Mouse (Mus musculus): ENCODE measurements around the gene Crls1. TPM values are rescaled to one million over a fixed set of nuclear protein-coding genes. Genes with fewer than 3 reads are reported as not detected.
A peak's percentile ranks its signal among the peaks of the same experiment; 100 is the strongest.

The Crls1 gene
- total and polyA plus RNA-seq, 2 experiments, result 41.3 to 80.9 TPM

- peaks cover 38% of the 10 kb centered on the region for H3K36me3 ChIP-seq (ENCODE audit: control insufficient read depth, insufficient read depth, low read length)
- DNase-seq (ENCODE audit: extremely low read depth, low read depth, low spot score), result peak; percentile 30
- H3K9ac ChIP-seq (ENCODE audit: low read depth, low read length), result no peak overlapping the region
- H3K79me2 ChIP-seq (ENCODE audit: control insufficient read depth, insufficient read depth, low read length), result peaks cover 6% of the 10 kb centered on the region; the same call in 1 of the 2 replicates
- 60% methylated on average over 2 of the region's 2 CpGs for WGBS
- H3K27me3 ChIP-seq (ENCODE audit: control insufficient read depth, insufficient read depth, low read length), result no peaks in the 10 kb centered on the region
- H3K4me3 ChIP-seq (ENCODE audit: insufficient read depth, low read depth, low read length), result no peak overlapping the region
- H3K27ac ChIP-seq (replicated peaks; ENCODE audit: insufficient read depth, low read depth, low read length), result no peak overlapping the region
- peaks cover 6% of the 10 kb centered on the region; the same call in 1 of the 2 replicates for H3K4me1 ChIP-seq (ENCODE audit: control insufficient read depth, insufficient read depth, low read length)
- TF ChIP-seq CTCF (IDR thresholded peaks at IDR 0.05; ENCODE audit: low read depth, low read length) (no peak), POLR2A (IDR thresholded peaks at IDR 0.05; ENCODE audit: extremely low read depth, insufficient read depth, low read length) (no peak)
Measured at GRCm38 (mm10) chr2:132863325-132863724, 16.9 kb downstream of the Crls1 start.

DNA sequence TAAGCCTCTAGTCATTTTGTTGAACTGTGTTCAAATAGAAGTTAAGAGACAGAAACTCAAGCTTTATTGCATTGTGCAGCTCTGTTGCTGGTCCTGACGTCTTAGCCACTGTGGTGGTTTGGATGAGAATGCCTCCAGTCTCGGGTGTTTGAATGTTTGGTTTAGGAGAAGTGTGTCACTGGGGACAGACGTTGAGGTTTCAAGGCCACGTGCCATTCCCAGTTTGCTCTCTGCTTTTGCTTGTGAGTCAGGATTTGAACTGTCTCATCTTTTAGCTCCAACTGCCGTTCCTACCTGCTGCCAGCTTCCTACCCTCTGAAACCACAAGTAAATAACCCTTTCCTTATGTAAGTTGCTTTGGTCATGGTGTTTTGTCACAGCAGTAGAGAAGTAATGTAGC lies 21.1 kb downstream of the Crls1 start:
- TF ChIP-seq POLR2A (IDR thresholded peaks at IDR 0.05; ENCODE audit: extremely low read depth, insufficient read depth, low read length) (no peak), CTCF (IDR thresholded peaks at IDR 0.05; ENCODE audit: low read depth, low read length) (no peak)
- H3K27me3 ChIP-seq (ENCODE audit: control insufficient read depth, insufficient read depth, low read length), result no peaks in the 10 kb centered on the region
- H3K4me3 ChIP-seq (ENCODE audit: insufficient read depth, low read depth, low read length), result no peak overlapping the region
- no peaks in the 10 kb centered on the region for H3K79me2 ChIP-seq (ENCODE audit: control insufficient read depth, insufficient read depth, low read length)
- no peak overlapping the region for H3K9ac ChIP-seq (ENCODE audit: low read depth, low read length)
- peaks cover 23% of the 10 kb centered on the region for H3K36me3 ChIP-seq (ENCODE audit: control insufficient read depth, insufficient read depth, low read length)
- peak; percentile 16 for DNase-seq (ENCODE audit: extremely low read depth, low read depth, low spot score)
- peaks cover 4% of the 10 kb centered on the region; the same call in 1 of the 2 replicates for H3K4me1 ChIP-seq (ENCODE audit: control insufficient read depth, insufficient read depth, low read length)
- WGBS, result 38% methylated on average over 5 of the region's 5 CpGs
- no peak overlapping the region for H3K27ac ChIP-seq (replicated peaks; ENCODE audit: insufficient read depth, low read depth, low read length)

DNA sequence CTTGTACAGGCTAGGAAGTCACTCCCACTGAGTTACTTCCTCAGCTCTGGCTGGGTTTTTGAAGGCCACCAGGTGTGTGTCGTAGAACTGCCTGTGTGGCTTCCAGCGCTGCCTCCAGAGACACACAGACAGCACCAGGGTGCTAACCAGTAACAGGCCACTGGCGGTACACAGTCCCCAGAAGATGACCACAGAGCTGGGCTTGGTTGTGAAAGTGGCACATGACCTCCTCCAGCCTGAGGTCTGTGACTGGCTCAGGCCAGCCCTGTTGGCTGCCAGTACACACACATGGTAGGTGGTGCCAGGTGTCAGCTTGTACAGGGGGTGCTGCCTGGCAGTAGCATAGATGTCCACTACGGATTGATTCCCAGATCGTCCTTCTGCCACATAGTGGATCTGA lies 23.2 kb downstream of the Crls1 start:
- no peaks in the 10 kb centered on the region for H3K79me2 ChIP-seq (ENCODE audit: control insufficient read depth, insufficient read depth, low read length)
- H3K27me3 ChIP-seq (ENCODE audit: control insufficient read depth, insufficient read depth, low read length), result no peaks in the 10 kb centered on the region
- no peak for TF ChIP-seq POLR2A (IDR thresholded peaks at IDR 0.05; ENCODE audit: extremely low read depth, insufficient read depth, low read length)
- no peak for TF ChIP-seq CTCF (IDR thresholded peaks at IDR 0.05; ENCODE audit: low read depth, low read length)
- peaks cover 2% of the 10 kb centered on the region; the same call in 1 of the 2 replicates for H3K4me1 ChIP-seq (ENCODE audit: control insufficient read depth, insufficient read depth, low read length)
- WGBS, result 23% methylated on average over 5 of the region's 5 CpGs
- H3K4me3 ChIP-seq (ENCODE audit: insufficient read depth, low read depth, low read length), result no peak overlapping the region
- peak; percentile 93 for DNase-seq (ENCODE audit: extremely low read depth, low read depth, low spot score)
- H3K27ac ChIP-seq (replicated peaks; ENCODE audit: insufficient read depth, low read depth, low read length), result peak overlapping the region; percentile 37
- H3K36me3 ChIP-seq (ENCODE audit: control insufficient read depth, insufficient read depth, low read length), result peaks cover 15% of the 10 kb centered on the region
- H3K9ac ChIP-seq (ENCODE audit: low read depth, low read length), result no peak overlapping the region

DNA sequence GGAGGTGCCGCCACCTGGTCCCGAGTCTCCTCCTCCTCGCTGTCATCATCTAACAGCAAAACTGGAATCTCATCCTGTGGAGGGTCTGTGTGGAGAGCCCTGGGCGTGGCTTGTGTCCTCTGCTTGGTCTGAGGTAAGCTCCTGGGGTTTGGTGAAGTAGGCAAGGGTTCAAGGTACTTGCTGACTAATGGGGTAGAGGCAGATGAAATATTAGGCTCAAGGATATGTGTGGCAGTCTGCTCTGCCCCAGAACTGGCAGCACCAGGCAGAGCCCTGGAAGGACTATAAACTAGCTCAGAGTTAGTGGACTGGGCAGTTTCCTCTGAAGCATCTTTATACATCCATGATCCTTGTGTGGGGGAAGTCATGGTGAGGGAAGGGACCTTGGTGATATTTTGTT lies 23.8 kb downstream of the Crls1 start:
- peaks cover 2% of the 10 kb centered on the region; the same call in 1 of the 2 replicates for H3K4me1 ChIP-seq (ENCODE audit: control insufficient read depth, insufficient read depth, low read length)
- peak; percentile 28 for DNase-seq (ENCODE audit: extremely low read depth, low read depth, low spot score)
- TF ChIP-seq POLR2A (IDR thresholded peaks at IDR 0.05; ENCODE audit: extremely low read depth, insufficient read depth, low read length) (no peak), CTCF (IDR thresholded peaks at IDR 0.05; ENCODE audit: low read depth, low read length) (no peak)
- no peaks in the 10 kb centered on the region for H3K27me3 ChIP-seq (ENCODE audit: control insufficient read depth, insufficient read depth, low read length)
- peaks cover 11% of the 10 kb centered on the region; the same call in 1 of the 2 replicates for H3K36me3 ChIP-seq (ENCODE audit: control insufficient read depth, insufficient read depth, low read length)
- H3K4me3 ChIP-seq (ENCODE audit: insufficient read depth, low read depth, low read length), result no peak overlapping the region
- H3K27ac ChIP-seq (replicated peaks; ENCODE audit: insufficient read depth, low read depth, low read length), result no peak overlapping the region
- 88% methylated on average over 4 of the region's 4 CpGs for WGBS
- no peaks in the 10 kb centered on the region for H3K79me2 ChIP-seq (ENCODE audit: control insufficient read depth, insufficient read depth, low read length)
- no peak overlapping the region for H3K9ac ChIP-seq (ENCODE audit: low read depth, low read length)

- TF ChIP-seq POLR2A (IDR thresholded peaks at IDR 0.05; ENCODE audit: extremely low read depth, insufficient read depth, low read length), result no peak
- TF ChIP-seq CTCF (IDR thresholded peaks at IDR 0.05; ENCODE audit: low read depth, low read length), result no peak
- Histone ChIP-seq H3K4me3 (ENCODE audit: insufficient read depth, low read depth, low read length) (no peak overlapping the region), H3K36me3 (ENCODE audit: control insufficient read depth, insufficient read depth, low read length) (peaks cover 2% of the 10 kb centered on the region; the same call in 1 of the 2 replicates), H3K9ac (ENCODE audit: low read depth, low read length) (no peak overlapping the region), H3K79me2 (ENCODE audit: control insufficient read depth, insufficient read depth, low read length) (no peaks in the 10 kb centered on the region), H3K4me1 (ENCODE audit: control insufficient read depth, insufficient read depth, low read length) (peaks cover 2% of the 10 kb centered on the region; the same call in 1 of the 2 replicates), H3K27ac (replicated peaks; ENCODE audit: insufficient read depth, low read depth, low read length) (no peak overlapping the region; the same call in 1 of the 2 replicates), H3K27me3 (ENCODE audit: control insufficient read depth, insufficient read depth, low read length) (no peaks in the 10 kb centered on the region)
- DNase-seq (ENCODE audit: extremely low read depth, low read depth, low spot score), result peak; percentile 100
- 26% methylated on average over 3 of the region's 3 CpGs for WGBS
Measured at GRCm38 (mm10) chr2:132871663-132872062, 25.2 kb downstream of the Crls1 start.

- Histone ChIP-seq H3K27me3 (ENCODE audit: control insufficient read depth, insufficient read depth, low read length) (peaks cover 2% of the 10 kb centered on the region; the same call in 1 of the 2 replicates), H3K4me1 (ENCODE audit: control insufficient read depth, insufficient read depth, low read length) (peaks cover 12% of the 10 kb centered on the region), H3K4me3 (ENCODE audit: insufficient read depth, low read depth, low read length) (no peak overlapping the region), H3K27ac (replicated peaks; ENCODE audit: insufficient read depth, low read depth, low read length) (no peak overlapping the region), H3K36me3 (ENCODE audit: control insufficient read depth, insufficient read depth, low read length) (no peaks in the 10 kb centered on the region), H3K79me2 (ENCODE audit: control insufficient read depth, insufficient read depth, low read length) (no peaks in the 10 kb centered on the region), H3K9ac (ENCODE audit: low read depth, low read length) (no peak overlapping the region)
- DNase-seq (ENCODE audit: extremely low read depth, low read depth, low spot score), result no peak
- TF ChIP-seq POLR2A (IDR thresholded peaks at IDR 0.05; ENCODE audit: extremely low read depth, insufficient read depth, low read length), result no peak
- TF ChIP-seq CTCF (IDR thresholded peaks at IDR 0.05; ENCODE audit: low read depth, low read length), result no peak
- 76% methylated on average over 10 of the region's 10 CpGs for WGBS
Measured at GRCm38 (mm10) chr2:132873657-132874326, 27.3 kb downstream of the Crls1 start.

All from liver, adult 2 months (tissue).